Mouse (Mus musculus) lung, embryonic 15.5 days (tissue): ENCODE results near the gene Ptprn2. TPM values are rescaled to one million over a fixed set of nuclear protein-coding genes. Genes with fewer than 3 reads are reported as not detected.

Source experiments
- ATAC-seq: fragments of 200-750 bp; cut with Nextera tagmentation; 2 replicates; pipeline ENCODE4 v1.8.0; 2017; ENCODE audit warnings: moderate number of reproducible peaks, borderline replicate concordance; ENCODE audit not compliant: low FRiP score, low TSS enrichment; ENCODE audit errors: extremely low read depth
- H3K27ac ChIP-seq: fragments of 300-500 bp; sonication (generic); 2 replicates; pipeline ENCODE4 v1.5.1; 2015; ENCODE audit warnings: moderate library complexity, mild to moderate bottlenecking, inconsistent platforms
- H3K27me3 ChIP-seq: fragments of 300-500 bp; sonication (generic); 2 replicates; pipeline ENCODE4 v1.6.1; 2015; ENCODE audit warnings: inconsistent platforms
- H3K36me3 ChIP-seq: fragments of 300-500 bp; sonication (generic); 2 replicates; pipeline ENCODE4 v1.6.1; 2015; ENCODE audit warnings: inconsistent platforms
- H3K4me1 ChIP-seq: fragments of 300-500 bp; sonication (generic); 2 replicates; pipeline ENCODE4 v1.6.1; 2015; ENCODE audit warnings: inconsistent platforms
- H3K4me2 ChIP-seq: fragments of 300-500 bp; sonication (generic); 2 replicates; pipeline ENCODE4 v1.6.1; 2015; ENCODE audit warnings: inconsistent platforms, mild to moderate bottlenecking, moderate library complexity
- H3K4me3 ChIP-seq: fragments of 300-500 bp; sonication (generic); 2 replicates; pipeline ENCODE4 v1.5.1; 2015; ENCODE audit warnings: mild to moderate bottlenecking, inconsistent platforms
- H3K9ac ChIP-seq: fragments of 300-500 bp; sonication (generic); 2 replicates; pipeline ENCODE4 v1.6.1; 2015; ENCODE audit warnings: inconsistent platforms
- H3K9me3 ChIP-seq: fragments of 300-500 bp; sonication (generic); 2 replicates; pipeline ENCODE4 v1.6.1; 2016; ENCODE audit warnings: inconsistent platforms
- WGBS: fragments of 180-500 bp; shearing (Covaris S2); methylation state at CpG from one replicate; pipeline ENCODE4 v1.1.7; 2015; 5-methylcytosine and 5-hydroxymethylcytosine counted together
- polyA plus RNA-seq: library from polyadenylated mRNA; unstranded; fragments of >200 nt; fragmentation: Nextera tagmentation; extraction: Ambion mirVana; gene quantifications from 2 replicates; pipeline ENCODE4 v1.2.1, GENCODE M21; 2015

The Ptprn2 gene
- polyA plus RNA-seq: 0.16 and 0.20 TPM in 2 replicates

DNA sequence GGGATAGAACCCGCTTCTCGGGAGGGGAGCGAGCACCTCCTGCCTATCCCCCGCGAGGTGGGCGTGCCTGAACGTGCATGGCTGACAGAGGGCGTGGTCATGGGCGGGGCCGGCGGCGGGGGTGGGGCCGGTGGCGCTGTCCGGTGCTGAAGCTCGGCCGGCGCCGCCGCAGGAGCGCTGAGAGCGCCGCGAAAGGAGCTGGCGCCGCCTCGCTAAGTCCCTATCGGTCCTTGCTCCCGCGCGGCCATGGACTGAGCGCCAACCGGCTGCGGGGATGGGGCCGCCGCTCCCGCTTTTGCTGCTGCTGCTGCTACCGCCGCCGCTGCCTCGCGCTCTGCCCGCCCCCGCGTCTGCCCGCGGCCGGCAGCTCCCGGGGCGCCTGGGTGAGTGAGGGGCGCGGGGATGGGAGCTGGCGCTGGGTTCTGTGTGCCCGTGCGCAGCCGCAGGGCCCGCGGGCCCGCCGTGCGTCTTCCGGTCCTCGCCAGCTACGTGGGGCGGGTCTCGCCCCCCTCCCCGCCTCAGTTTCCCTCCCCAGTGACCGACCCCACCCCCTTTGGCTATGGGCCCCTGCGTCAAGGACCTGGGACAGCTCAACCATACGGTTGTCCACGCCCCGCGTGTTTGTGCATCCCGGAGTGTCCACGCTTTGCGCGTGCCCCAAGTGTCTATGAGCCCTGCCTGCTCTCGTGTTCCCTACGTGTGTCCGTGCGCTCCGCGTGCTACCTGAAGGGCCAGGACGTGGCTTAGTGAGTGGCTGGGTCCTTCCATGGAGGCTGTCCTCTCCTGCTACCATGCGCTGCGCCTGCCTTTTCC is at the start of gene Ptprn2:
Ptprn2 (plus strand) TSS at position 130 of the 813 bp plus-strand sequence.
- peak; percentile 94 for ATAC-seq
- Histone ChIP-seq H3K4me1 (peaks cover 12% of the 10 kb centered on the region; the same call in 1 of the 2 replicates), H3K9me3 (no peaks in the 10 kb centered on the region), H3K27me3 (peaks cover 16% of the 10 kb centered on the region), H3K27ac (no peak within 1 kb of the TSS), H3K36me3 (no peaks in the 10 kb centered on the region), H3K4me2 (peak within 1 kb of the TSS; percentile 97), H3K9ac (no peak within 1 kb of the TSS), H3K4me3 (peak within 1 kb of the TSS; percentile 49)
- WGBS: under 1% methylated on average over 85 of the region's 86 CpGs

GRCm38 (mm10) chr12:116436125-116436524 is 49.4 kb upstream of the Ptprn2 start:
- Histone ChIP-seq H3K27me3 (no peaks in the 10 kb centered on the region), H3K27ac (no peak overlapping the region), H3K9ac (no peak overlapping the region), H3K9me3 (no peaks in the 10 kb centered on the region), H3K4me1 (no peaks in the 10 kb centered on the region), H3K4me3 (no peak overlapping the region), H3K4me2 (no peak overlapping the region), H3K36me3 (peaks cover 51% of the 10 kb centered on the region)
- ATAC-seq: no peak
- 88% methylated on average over 3 of the region's 3 CpGs for WGBS

GRCm38 (mm10) chr12:116438591-116438990 is 46.9 kb upstream of the Ptprn2 start:
- ATAC-seq: no peak
- peaks cover 66% of the 10 kb centered on the region for H3K36me3 ChIP-seq
- no peaks in the 10 kb centered on the region for H3K4me1 ChIP-seq
- no peaks in the 10 kb centered on the region for H3K9me3 ChIP-seq
- H3K27ac ChIP-seq: no peak overlapping the region
- no peaks in the 10 kb centered on the region for H3K27me3 ChIP-seq
- H3K4me2 ChIP-seq: no peak overlapping the region
- no peak overlapping the region for H3K4me3 ChIP-seq
- 86% methylated on average over 5 of the region's 5 CpGs for WGBS
- H3K9ac ChIP-seq: no peak overlapping the region

DNA sequence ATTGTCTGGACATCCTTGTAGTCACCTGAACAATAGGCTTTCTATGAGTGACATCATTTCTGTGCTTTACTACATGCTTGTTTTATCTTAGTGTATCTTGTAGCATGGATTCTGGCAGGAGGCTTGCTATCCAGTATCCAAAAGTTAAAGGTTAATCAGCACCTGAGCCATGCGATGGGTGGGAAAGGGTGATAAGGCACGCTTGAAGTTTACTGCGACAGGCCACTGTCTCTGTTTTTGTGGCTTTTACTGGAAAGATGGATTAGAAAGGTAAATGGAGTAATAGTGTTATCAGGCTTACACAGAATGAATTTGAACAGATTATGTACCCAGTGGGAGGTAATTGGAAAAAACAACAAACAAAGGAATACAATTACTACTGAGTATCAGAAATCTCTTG is 43.3 kb upstream of the Ptprn2 start:
- H3K4me3 ChIP-seq: no peak overlapping the region
- no peaks in the 10 kb centered on the region for H3K4me1 ChIP-seq
- WGBS: 90% methylated on average over 3 of the region's 3 CpGs
- no peaks in the 10 kb centered on the region for H3K27me3 ChIP-seq
- H3K4me2 ChIP-seq: no peak overlapping the region
- no peak overlapping the region for H3K9ac ChIP-seq
- peaks cover 73% of the 10 kb centered on the region for H3K36me3 ChIP-seq
- H3K9me3 ChIP-seq: no peaks in the 10 kb centered on the region
- ATAC-seq: no peak
- H3K27ac ChIP-seq: no peak overlapping the region

DNA sequence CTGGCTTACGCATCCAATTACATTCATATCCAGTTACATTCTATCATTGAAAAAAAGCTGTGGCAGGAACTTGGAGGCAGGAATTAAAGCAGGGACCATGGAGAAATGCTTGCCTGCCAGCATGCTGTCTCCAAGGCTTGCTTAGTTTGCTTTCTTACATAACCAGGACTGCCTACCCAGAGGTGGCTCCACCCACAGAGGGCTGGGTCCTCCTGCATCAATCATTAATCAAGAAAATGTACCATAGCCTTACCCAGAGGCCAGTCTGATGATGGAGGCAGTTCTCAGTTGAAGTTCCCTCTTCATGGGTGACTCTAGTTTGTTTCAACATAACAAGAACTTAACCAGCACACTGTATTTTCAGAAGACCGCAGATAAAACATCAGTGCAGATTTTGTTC is 36.0 kb upstream of the Ptprn2 start:
- no peak overlapping the region for H3K27ac ChIP-seq
- H3K4me2 ChIP-seq: no peak overlapping the region
- peaks cover 68% of the 10 kb centered on the region for H3K36me3 ChIP-seq
- no peak overlapping the region for H3K4me3 ChIP-seq
- H3K9me3 ChIP-seq: no peaks in the 10 kb centered on the region
- no peak overlapping the region for H3K9ac ChIP-seq
- 90% methylated on average over 2 of the region's 2 CpGs for WGBS
- H3K4me1 ChIP-seq: no peaks in the 10 kb centered on the region
- no peak for ATAC-seq
- no peaks in the 10 kb centered on the region for H3K27me3 ChIP-seq

DNA sequence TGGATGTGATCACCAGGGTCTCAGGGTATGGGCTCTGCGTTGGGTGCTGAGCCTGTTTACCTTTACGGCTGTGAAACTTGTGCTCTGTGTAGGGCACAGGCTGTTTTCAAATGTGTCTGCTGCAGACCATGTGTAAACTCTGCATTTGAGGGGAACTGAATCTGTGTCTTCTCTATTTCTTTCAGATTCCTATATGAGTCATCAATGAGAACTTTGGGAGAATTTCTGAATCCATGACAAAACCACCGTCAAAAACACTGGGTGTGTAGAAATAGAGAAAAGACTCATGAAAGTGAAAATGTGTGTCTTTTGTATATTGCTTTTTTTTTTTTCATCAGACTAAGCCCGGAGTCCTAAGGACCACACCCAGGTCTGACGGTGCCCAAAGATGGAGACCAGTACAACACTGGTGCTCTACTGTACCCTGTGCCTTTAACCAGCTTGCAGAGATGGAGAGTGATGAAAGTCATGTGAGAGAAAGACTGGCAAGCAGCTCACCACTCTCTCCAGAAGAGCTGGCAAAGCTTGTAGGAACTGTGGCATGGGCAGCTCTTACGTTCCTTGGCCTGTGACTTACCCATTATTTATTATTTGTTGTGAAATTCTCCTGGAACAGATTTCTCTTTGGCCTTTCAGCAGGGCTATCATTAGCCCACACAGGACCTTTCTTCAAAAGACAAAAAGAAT is 25.0 kb upstream of the Ptprn2 start:
- H3K4me1 ChIP-seq: no peaks in the 10 kb centered on the region
- H3K36me3 ChIP-seq: peaks cover 33% of the 10 kb centered on the region
- H3K4me3 ChIP-seq: no peak overlapping the region
- WGBS: 92% methylated on average over 6 of the region's 6 CpGs
- no peak overlapping the region for H3K4me2 ChIP-seq
- H3K27ac ChIP-seq: no peak overlapping the region
- ATAC-seq: no peak
- H3K9ac ChIP-seq: no peak overlapping the region
- no peaks in the 10 kb centered on the region for H3K27me3 ChIP-seq
- no peaks in the 10 kb centered on the region for H3K9me3 ChIP-seq

- H3K36me3 ChIP-seq: peaks cover 11% of the 10 kb centered on the region; the same call in 1 of the 2 replicates
- no peak overlapping the region for H3K27ac ChIP-seq
- H3K9ac ChIP-seq: no peak overlapping the region
- no peaks in the 10 kb centered on the region for H3K9me3 ChIP-seq
- no peaks in the 10 kb centered on the region for H3K4me1 ChIP-seq
- no peak overlapping the region for H3K4me3 ChIP-seq
- no peaks in the 10 kb centered on the region for H3K27me3 ChIP-seq
- H3K4me2 ChIP-seq: no peak overlapping the region
- ATAC-seq: no peak
- WGBS: 89% methylated on average over 5 of the region's 5 CpGs
Observed at GRCm38 (mm10) chr12:116467030-116467429, 18.5 kb upstream of the Ptprn2 start.

DNA sequence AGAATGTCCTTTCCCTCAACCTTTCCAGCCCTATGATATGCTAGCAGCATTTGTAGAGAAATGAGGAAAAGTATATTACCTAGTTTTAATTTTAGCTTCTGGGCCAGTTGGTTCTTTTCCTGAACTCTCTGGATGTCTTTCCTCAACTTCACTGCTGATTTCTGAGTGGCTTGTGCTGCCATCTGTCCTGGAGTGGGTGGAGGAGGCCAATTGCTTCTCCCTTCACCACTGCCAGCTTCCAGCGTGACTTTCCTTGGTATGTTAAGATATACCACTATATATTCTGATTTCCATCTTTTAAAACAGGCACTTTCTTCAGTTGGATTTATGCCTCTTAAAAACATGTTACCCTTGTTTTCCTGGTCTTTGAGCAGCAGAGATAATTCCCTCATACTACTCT is 17.2 kb upstream of the Ptprn2 start:
- no peak overlapping the region for H3K9ac ChIP-seq
- H3K27me3 ChIP-seq: no peaks in the 10 kb centered on the region
- no peak for ATAC-seq
- H3K9me3 ChIP-seq: no peaks in the 10 kb centered on the region
- WGBS: 86% methylated on average over 1 of the region's 1 CpGs
- H3K4me1 ChIP-seq: no peaks in the 10 kb centered on the region
- H3K4me2 ChIP-seq: no peak overlapping the region
- no peak overlapping the region for H3K4me3 ChIP-seq
- no peak overlapping the region for H3K27ac ChIP-seq
- peaks cover 7% of the 10 kb centered on the region; the same call in 1 of the 2 replicates for H3K36me3 ChIP-seq

GRCm38 (mm10) chr12:116469096-116469495 is 16.4 kb upstream of the Ptprn2 start:
- Histone ChIP-seq H3K4me2 (no peak overlapping the region), H3K36me3 (peaks cover 7% of the 10 kb centered on the region; the same call in 1 of the 2 replicates), H3K9ac (no peak overlapping the region), H3K4me3 (no peak overlapping the region), H3K27me3 (no peaks in the 10 kb centered on the region), H3K4me1 (no peaks in the 10 kb centered on the region), H3K27ac (no peak overlapping the region), H3K9me3 (no peaks in the 10 kb centered on the region)
- ATAC-seq: no peak
- WGBS: 80% methylated on average over 3 of the region's 3 CpGs

DNA sequence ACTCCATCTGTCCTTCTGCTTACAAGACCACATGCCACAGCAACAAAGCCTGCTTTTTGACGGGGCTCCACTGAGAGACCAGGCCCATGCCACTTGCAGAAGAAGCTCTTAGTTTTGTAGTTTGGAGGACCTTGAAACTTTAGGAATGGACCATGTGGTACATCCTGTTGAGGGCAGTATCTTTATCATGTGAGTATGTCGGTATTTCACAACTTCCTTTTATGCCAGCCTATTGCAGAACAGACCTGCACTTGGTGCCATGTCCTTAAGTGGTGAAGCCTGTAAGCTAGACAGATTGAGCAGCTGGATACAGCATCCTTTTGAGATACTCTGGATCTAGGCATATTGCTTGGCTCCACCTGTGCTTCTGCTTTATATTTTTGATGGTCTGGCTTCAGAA is 12.3 kb upstream of the Ptprn2 start:
- Histone ChIP-seq H3K4me1 (no peaks in the 10 kb centered on the region), H3K27ac (no peak overlapping the region), H3K36me3 (no peaks in the 10 kb centered on the region), H3K4me2 (no peak overlapping the region), H3K9me3 (no peaks in the 10 kb centered on the region), H3K9ac (no peak overlapping the region), H3K27me3 (no peaks in the 10 kb centered on the region), H3K4me3 (no peak overlapping the region)
- no peak for ATAC-seq
- 72% methylated on average over 2 of the region's 2 CpGs for WGBS

DNA sequence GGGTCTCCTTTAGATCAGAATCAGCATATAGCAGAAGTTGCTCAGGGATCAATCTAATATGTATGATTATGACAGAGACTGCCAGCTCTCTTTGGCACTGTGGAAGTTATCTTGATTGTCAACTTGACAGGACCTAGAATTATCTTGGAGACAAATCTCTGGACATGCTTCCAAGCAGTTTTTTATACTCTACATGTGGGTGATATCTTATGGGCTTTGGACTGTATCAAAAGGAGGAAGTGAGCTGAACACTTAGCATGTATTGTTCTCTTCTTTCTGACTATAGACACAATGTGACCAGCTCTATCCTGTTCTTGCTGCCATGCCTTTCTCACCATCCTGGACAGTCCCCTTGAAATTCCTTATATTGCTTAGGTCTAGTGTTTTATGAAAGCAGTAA is 11.8 kb upstream of the Ptprn2 start:
- Histone ChIP-seq H3K4me3 (no peak overlapping the region), H3K27ac (no peak overlapping the region), H3K27me3 (no peaks in the 10 kb centered on the region), H3K9ac (no peak overlapping the region), H3K9me3 (no peaks in the 10 kb centered on the region), H3K36me3 (no peaks in the 10 kb centered on the region), H3K4me2 (no peak overlapping the region), H3K4me1 (no peaks in the 10 kb centered on the region)
- ATAC-seq: no peak

DNA sequence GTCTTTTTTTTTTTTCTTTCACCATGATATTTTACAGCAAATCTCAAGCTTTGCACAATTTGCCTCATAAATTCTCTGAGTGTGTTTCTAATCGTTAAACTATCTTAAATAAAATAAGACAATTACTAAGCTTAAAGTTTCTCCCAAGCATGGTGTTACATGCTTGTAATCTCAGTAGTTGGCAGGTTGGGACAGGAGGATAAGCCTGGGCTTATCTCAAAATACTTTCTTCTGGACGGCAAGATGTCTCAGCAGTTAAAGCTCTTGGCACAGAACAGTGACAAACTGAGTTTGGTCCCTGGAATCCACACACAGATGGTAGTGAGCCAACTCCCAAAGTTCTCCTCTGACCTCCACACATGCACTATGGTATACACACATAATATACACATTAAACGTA is 10.8 kb upstream of the Ptprn2 start:
- Histone ChIP-seq H3K9me3 (no peaks in the 10 kb centered on the region), H3K36me3 (no peaks in the 10 kb centered on the region), H3K4me3 (no peak overlapping the region), H3K27ac (no peak overlapping the region), H3K27me3 (no peaks in the 10 kb centered on the region), H3K9ac (no peak overlapping the region), H3K4me1 (no peaks in the 10 kb centered on the region), H3K4me2 (no peak overlapping the region)
- 61% methylated on average over 3 of the region's 3 CpGs for WGBS
- no peak for ATAC-seq
